Mouse (Mus musculus): ENCODE measurements at regions not wholly inside any gene's neighbourhood (a gene's known extent, or its start where the extent isn't known, plus 50 kb on each side); places are given as distances from the start of the nearest gene placed in this dataset.

DNA sequence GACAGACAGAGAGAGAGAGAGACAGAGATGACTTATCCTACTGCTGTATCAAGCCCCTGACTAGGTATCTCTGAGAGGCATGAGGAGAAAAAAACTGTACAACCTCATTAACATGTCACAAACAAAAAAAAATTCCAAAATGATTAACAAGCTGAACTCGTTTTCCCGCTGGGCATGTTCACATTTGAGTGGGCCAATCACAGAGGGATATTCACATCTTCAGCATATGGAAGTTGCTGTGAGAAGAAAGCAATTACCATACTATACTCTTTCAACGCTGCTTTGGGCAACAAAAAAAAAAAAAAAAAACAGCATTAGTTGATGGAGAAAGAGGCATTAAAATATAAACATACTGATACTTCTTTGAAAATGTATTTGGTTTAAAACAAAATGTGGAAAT is 148.8 kb upstream of the Negr1 start:
- DNase-seq, result no peak
- WGBS, result 62% methylated on average over 3 of the region's 3 CpGs
- no peak overlapping the region for H3K27ac ChIP-seq (ENCODE audit: insufficient read depth, low read depth, low read length)
- no peaks in the 10 kb centered on the region for H3K27me3 ChIP-seq (replicated peaks; ENCODE audit: control insufficient read depth, insufficient read depth, low read length)
- H3K4me3 ChIP-seq (ENCODE audit: insufficient read depth, low read depth, low read length), result no peak overlapping the region
- no peak for TF ChIP-seq POLR2A (IDR thresholded peaks at IDR 0.05; ENCODE audit: low read depth, low read length)
- no peak for TF ChIP-seq CTCF (conservative IDR thresholded peaks at IDR 0.05; ENCODE audit: insufficient read depth, insufficient read length, low read depth, low read length)
- no peaks in the 10 kb centered on the region for H3K4me1 ChIP-seq (ENCODE audit: control insufficient read depth, insufficient read depth, low read length)
- no peaks in the 10 kb centered on the region for H3K36me3 ChIP-seq (ENCODE audit: control insufficient read depth, insufficient read depth, low read length)

DNA sequence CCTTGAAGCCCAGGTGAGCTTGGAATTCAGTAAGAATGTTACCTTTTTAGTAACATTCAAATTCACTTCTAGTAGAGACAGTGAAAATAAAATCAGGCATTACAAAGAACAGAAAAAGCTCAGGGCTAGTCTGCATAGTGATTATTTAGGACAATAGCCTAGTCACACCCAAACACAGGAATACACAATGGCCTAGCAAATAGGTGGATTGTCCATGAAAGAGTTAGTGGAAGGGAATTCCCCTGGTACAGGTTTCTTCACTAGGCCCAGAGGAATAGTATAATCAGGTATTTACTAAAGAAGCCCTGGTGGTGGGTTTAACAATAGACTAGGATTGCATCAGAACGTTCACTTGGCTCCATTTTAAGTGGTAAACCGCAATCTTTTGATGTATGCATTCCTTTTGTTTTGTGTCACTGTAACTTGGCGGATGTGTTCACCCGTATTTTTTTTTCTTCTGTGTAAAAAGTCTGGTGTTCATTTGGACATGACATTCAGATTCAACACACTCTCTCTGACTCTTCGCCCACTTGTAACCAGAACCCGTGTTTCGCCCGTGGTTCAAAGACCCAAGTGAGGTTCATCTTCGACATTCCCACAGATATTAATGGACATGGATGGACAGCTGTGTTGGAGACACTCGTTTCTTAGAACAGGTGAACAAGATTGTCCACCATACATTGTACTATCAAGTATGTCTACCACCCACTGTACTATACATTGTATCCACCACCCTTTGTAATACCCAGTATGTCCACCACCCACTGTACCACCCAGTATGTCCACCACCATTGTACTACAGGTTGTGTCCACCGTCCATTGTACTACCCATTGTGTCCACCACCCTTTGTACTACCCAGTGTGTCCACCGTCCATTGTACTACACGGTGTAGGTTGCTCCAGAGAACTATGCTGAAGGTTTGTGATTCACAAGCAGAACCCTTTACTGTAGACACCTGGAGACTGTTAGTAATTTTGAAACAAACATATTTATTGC is 146.9 kb upstream of the Negr1 start:
- DNase-seq, result no peak
- no peaks in the 10 kb centered on the region for H3K4me1 ChIP-seq (ENCODE audit: control insufficient read depth, insufficient read depth, low read length)
- no peaks in the 10 kb centered on the region for H3K27me3 ChIP-seq (replicated peaks; ENCODE audit: control insufficient read depth, insufficient read depth, low read length)
- H3K4me3 ChIP-seq (ENCODE audit: insufficient read depth, low read depth, low read length), result no peak overlapping the region
- H3K36me3 ChIP-seq (ENCODE audit: control insufficient read depth, insufficient read depth, low read length), result no peaks in the 10 kb centered on the region
- no peak overlapping the region for H3K27ac ChIP-seq (ENCODE audit: insufficient read depth, low read depth, low read length)
- TF ChIP-seq CTCF (conservative IDR thresholded peaks at IDR 0.05; ENCODE audit: insufficient read depth, insufficient read length, low read depth, low read length), result no peak
- no peak for TF ChIP-seq POLR2A (IDR thresholded peaks at IDR 0.05; ENCODE audit: low read depth, low read length)
- 88% methylated on average over 13 of the region's 13 CpGs for WGBS

DNA sequence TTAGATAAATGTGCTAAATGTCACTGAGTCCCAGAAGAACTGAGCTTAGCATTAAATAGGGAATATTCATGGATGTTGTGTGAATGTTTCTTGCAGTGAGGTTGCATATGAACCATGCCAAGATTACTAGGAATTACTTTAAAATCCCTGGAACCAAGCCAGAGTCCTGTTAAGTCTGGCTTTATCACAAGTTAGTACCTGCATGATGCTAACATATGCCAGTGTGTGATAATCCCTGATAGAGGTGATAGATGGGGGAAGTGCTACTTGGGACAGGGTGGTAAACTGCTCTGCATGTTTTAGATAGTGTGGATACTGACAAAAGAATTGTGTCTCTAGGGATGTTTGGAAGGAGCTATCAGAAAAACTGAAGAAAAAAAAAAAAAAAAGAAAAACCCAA is 143.5 kb upstream of the Negr1 start:
- DNase-seq, result no peak
- Histone ChIP-seq H3K4me1 (ENCODE audit: control insufficient read depth, insufficient read depth, low read length) (no peaks in the 10 kb centered on the region), H3K27ac (ENCODE audit: insufficient read depth, low read depth, low read length) (no peak overlapping the region), H3K27me3 (replicated peaks; ENCODE audit: control insufficient read depth, insufficient read depth, low read length) (no peaks in the 10 kb centered on the region), H3K36me3 (ENCODE audit: control insufficient read depth, insufficient read depth, low read length) (no peaks in the 10 kb centered on the region), H3K4me3 (ENCODE audit: insufficient read depth, low read depth, low read length) (no peak overlapping the region)
- no peak for TF ChIP-seq POLR2A (IDR thresholded peaks at IDR 0.05; ENCODE audit: low read depth, low read length)
- TF ChIP-seq CTCF (conservative IDR thresholded peaks at IDR 0.05; ENCODE audit: insufficient read depth, insufficient read length, low read depth, low read length), result no peak

DNA sequence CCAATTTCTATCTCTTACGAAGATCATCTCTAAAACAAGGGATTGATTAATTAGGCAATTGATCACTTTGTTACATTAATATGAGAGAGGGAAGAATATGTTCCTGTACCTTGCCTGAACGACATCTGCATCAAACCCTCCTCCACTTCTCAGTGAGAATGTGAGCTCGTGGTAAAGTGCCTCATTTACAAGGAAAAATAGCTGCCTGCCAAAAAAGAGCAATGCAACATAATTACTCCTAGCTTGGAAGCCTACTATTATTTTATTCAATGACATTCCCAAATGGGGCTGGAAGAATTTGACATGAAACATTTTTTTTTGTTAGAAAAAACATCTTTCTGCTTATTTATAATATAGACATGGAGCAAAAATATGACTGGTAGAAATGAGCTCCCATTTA is 138.5 kb upstream of the Negr1 start:
- no peak for DNase-seq
- WGBS, result 52% methylated on average over 3 of the region's 3 CpGs
- Histone ChIP-seq H3K4me3 (ENCODE audit: insufficient read depth, low read depth, low read length) (no peak overlapping the region), H3K36me3 (ENCODE audit: control insufficient read depth, insufficient read depth, low read length) (no peaks in the 10 kb centered on the region), H3K27ac (ENCODE audit: insufficient read depth, low read depth, low read length) (no peak overlapping the region), H3K4me1 (ENCODE audit: control insufficient read depth, insufficient read depth, low read length) (no peaks in the 10 kb centered on the region), H3K27me3 (replicated peaks; ENCODE audit: control insufficient read depth, insufficient read depth, low read length) (no peaks in the 10 kb centered on the region)
- TF ChIP-seq CTCF (conservative IDR thresholded peaks at IDR 0.05; ENCODE audit: insufficient read depth, insufficient read length, low read depth, low read length) (no peak), POLR2A (IDR thresholded peaks at IDR 0.05; ENCODE audit: low read depth, low read length) (no peak)

DNA sequence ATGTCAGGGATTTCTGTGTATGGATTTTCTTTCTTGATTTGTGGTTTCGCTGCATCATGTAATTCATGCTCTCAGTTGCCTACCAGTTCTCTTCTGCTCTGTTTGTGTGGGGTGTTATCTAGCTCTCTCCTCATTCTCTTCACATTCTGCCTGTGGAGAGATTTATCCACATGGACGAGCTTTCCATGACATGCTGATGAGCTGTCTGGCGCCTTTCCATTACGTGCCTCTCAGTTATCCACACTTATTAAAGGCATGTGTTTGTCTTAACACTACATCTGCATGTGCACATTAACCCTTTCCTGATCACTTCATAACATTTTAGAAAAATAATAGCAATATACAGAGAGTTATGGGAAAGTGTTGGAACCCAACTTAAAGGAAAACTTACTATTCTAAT is 106.6 kb upstream of the Negr1 start:
- Histone ChIP-seq H3K27me3 (replicated peaks; ENCODE audit: control insufficient read depth, insufficient read depth, low read length) (no peaks in the 10 kb centered on the region), H3K27ac (ENCODE audit: insufficient read depth, low read depth, low read length) (no peak overlapping the region), H3K4me3 (ENCODE audit: insufficient read depth, low read depth, low read length) (no peak overlapping the region), H3K4me1 (ENCODE audit: control insufficient read depth, insufficient read depth, low read length) (no peaks in the 10 kb centered on the region), H3K36me3 (ENCODE audit: control insufficient read depth, insufficient read depth, low read length) (no peaks in the 10 kb centered on the region)
- TF ChIP-seq POLR2A (IDR thresholded peaks at IDR 0.05; ENCODE audit: low read depth, low read length), result no peak
- TF ChIP-seq CTCF (conservative IDR thresholded peaks at IDR 0.05; ENCODE audit: insufficient read depth, insufficient read length, low read depth, low read length), result no peak
- 62% methylated on average over 4 of the region's 4 CpGs for WGBS
- DNase-seq, result no peak

DNA sequence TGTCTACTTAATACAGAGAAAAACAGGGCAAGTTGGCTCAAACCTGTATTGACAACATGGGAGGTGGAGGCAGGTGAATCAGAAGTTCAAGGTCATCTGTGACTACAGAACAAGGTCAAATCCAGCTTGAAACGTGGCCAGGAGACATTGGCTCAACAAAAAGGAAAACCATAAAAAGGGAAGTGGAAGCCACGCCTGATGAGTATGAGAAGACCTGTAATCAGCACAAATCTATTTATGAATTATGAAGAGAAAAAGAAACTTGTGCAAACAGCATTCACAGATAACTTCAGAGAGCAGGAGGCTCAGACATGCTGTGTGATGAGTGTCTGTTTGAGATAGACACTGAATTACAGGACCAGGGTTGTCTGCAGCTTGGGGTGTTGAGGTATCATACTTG is 98.3 kb upstream of the Negr1 start:
- H3K4me1 ChIP-seq (ENCODE audit: control insufficient read depth, insufficient read depth, low read length), result no peaks in the 10 kb centered on the region
- TF ChIP-seq POLR2A (IDR thresholded peaks at IDR 0.05; ENCODE audit: low read depth, low read length), result no peak
- TF ChIP-seq CTCF (conservative IDR thresholded peaks at IDR 0.05; ENCODE audit: insufficient read depth, insufficient read length, low read depth, low read length), result no peak
- no peak overlapping the region for H3K27ac ChIP-seq (ENCODE audit: insufficient read depth, low read depth, low read length)
- DNase-seq, result no peak
- no peaks in the 10 kb centered on the region for H3K27me3 ChIP-seq (replicated peaks; ENCODE audit: control insufficient read depth, insufficient read depth, low read length)
- no peak overlapping the region for H3K4me3 ChIP-seq (ENCODE audit: insufficient read depth, low read depth, low read length)
- H3K36me3 ChIP-seq (ENCODE audit: control insufficient read depth, insufficient read depth, low read length), result no peaks in the 10 kb centered on the region
- WGBS, result 55% methylated on average over 2 of the region's 2 CpGs

DNA sequence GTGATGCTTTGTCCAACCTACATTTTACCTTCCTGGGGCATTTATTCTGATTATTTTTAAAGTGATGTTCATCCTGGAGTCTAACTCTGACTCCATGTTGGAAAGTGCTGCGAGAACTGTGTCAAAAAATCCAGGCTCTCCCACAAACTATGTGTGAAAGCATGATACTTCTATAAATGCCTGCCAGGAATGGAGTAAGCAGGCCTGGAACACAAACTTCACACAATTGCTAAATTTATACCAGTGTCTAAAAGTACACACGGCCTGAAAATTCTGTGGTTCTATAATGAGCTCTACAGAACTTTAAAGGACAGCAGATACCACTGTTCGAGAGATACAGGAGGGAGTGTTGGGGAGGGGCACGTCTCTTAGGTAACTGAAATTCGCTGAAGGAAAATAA is 96.0 kb upstream of the Negr1 start:
- Histone ChIP-seq H3K27ac (ENCODE audit: insufficient read depth, low read depth, low read length) (no peak overlapping the region), H3K27me3 (replicated peaks; ENCODE audit: control insufficient read depth, insufficient read depth, low read length) (no peaks in the 10 kb centered on the region), H3K4me3 (ENCODE audit: insufficient read depth, low read depth, low read length) (no peak overlapping the region), H3K36me3 (ENCODE audit: control insufficient read depth, insufficient read depth, low read length) (no peaks in the 10 kb centered on the region), H3K4me1 (ENCODE audit: control insufficient read depth, insufficient read depth, low read length) (no peaks in the 10 kb centered on the region)
- WGBS, result 75% methylated on average over 5 of the region's 5 CpGs
- no peak for DNase-seq
- no peak for TF ChIP-seq POLR2A (IDR thresholded peaks at IDR 0.05; ENCODE audit: low read depth, low read length)
- no peak for TF ChIP-seq CTCF (conservative IDR thresholded peaks at IDR 0.05; ENCODE audit: insufficient read depth, insufficient read length, low read depth, low read length)
